Mouse (Mus musculus): Measurements from ENCODE around the gene Sgms2. TPM values are rescaled to one million over a fixed set of nuclear protein-coding genes. Genes with fewer than 3 reads are reported as not detected.
"Not testable (repeated sequence)": the region's sequence is repeated elsewhere in the genome, so short reads cannot be mapped to it uniquely, and the experiment has no call there.

The Sgms2 gene
- total RNA-seq, 2 experiments from 2014 or later: 3.3 to 25.5 TPM

- no peak for DNase-seq
Observed at GRCm38 (mm10) chr3:131358205-131358604, 133.0 kb downstream of the Sgms2 start.

- DNase-seq: no peak
Observed at GRCm38 (mm10) chr3:131357643-131358042, 133.6 kb downstream of the Sgms2 start.

- no peak for DNase-seq
Observed at GRCm38 (mm10) chr3:131356026-131356425, 135.2 kb downstream of the Sgms2 start.

GRCm38 (mm10) chr3:131350539-131350938 is 140.7 kb downstream of the Sgms2 start:
- DNase-seq: no peak

GRCm38 (mm10) chr3:131349013-131349412 is 142.2 kb downstream of the Sgms2 start:
- DNase-seq: no peak

GRCm38 (mm10) chr3:131348579-131348950 is 142.6 kb downstream of the Sgms2 start:
- no peak for DNase-seq

GRCm38 (mm10) chr3:131347831-131348578 is 143.2 kb downstream of the Sgms2 start:
- peak; percentile 23 for DNase-seq

- no peak for DNase-seq
Observed at GRCm38 (mm10) chr3:131345903-131346302, 145.3 kb downstream of the Sgms2 start.

- DNase-seq: no peak
Observed at GRCm38 (mm10) chr3:131343311-131343710, 147.9 kb downstream of the Sgms2 start.

- no peak for DNase-seq
Observed at GRCm38 (mm10) chr3:131340885-131341284, 150.3 kb downstream of the Sgms2 start.

- no peak for DNase-seq
Observed at GRCm38 (mm10) chr3:131339280-131339679, 151.9 kb downstream of the Sgms2 start.

GRCm38 (mm10) chr3:131337749-131338148 is 153.5 kb downstream of the Sgms2 start:
- not testable (repeated sequence) for DNase-seq

- DNase-seq: no peak
Observed at GRCm38 (mm10) chr3:131336629-131337028, 154.6 kb downstream of the Sgms2 start.

- DNase-seq: no peak
Observed at GRCm38 (mm10) chr3:131335117-131335547, 156.1 kb downstream of the Sgms2 start.

- DNase-seq: no peak
Observed at GRCm38 (mm10) chr3:131327189-131327588, 164.0 kb downstream of the Sgms2 start.

- no peak for DNase-seq
Observed at GRCm38 (mm10) chr3:131326637-131327036, 164.6 kb downstream of the Sgms2 start.

- DNase-seq: no peak
Observed at GRCm38 (mm10) chr3:131322081-131322815, 169.0 kb downstream of the Sgms2 start.

GRCm38 (mm10) chr3:131320184-131320583 is 171.0 kb downstream of the Sgms2 start:
- peak; percentile 86 for DNase-seq

GRCm38 (mm10) chr3:131318211-131318610 is 173.0 kb downstream of the Sgms2 start:
- DNase-seq: no peak

GRCm38 (mm10) chr3:131317126-131317525 is 174.1 kb downstream of the Sgms2 start:
- DNase-seq: no peak

- no peak for DNase-seq
Observed at GRCm38 (mm10) chr3:131315957-131316510, 175.2 kb downstream of the Sgms2 start.

GRCm38 (mm10) chr3:131312340-131312739 is 178.9 kb downstream of the Sgms2 start:
- DNase-seq: no peak

- DNase-seq: no peak
Observed at GRCm38 (mm10) chr3:131310572-131310971, 180.6 kb downstream of the Sgms2 start.
